Mouse (Mus musculus): ENCODE measurements around the gene Ncstn. TPM values are rescaled to one million over a fixed set of nuclear protein-coding genes. Genes with fewer than 3 reads are reported as not detected.
A peak's percentile ranks its signal among the peaks of the same experiment; 100 is the strongest.

Gene Ncstn
- total RNA-seq, 2 experiments from 2014 or later, result 72.0 to 79.4 TPM

GRCm38 (mm10) chr1:172028394-172029275 is 54.0 kb downstream of the Ncstn start, which contains the start of gene Vangl2:
Vangl2 (minus strand) TSS chr1:172028444.
- no peak for DNase-seq (ENCODE audit: low spot score in 2 of 2)

GRCm38 (mm10) chr1:172027809-172028102 is 54.8 kb downstream of the Ncstn start:
- DNase-seq (ENCODE audit: low spot score in 2 of 2), result no peak

GRCm38 (mm10) chr1:172027010-172027808 is 55.4 kb downstream of the Ncstn start:
- DNase-seq (ENCODE audit: low spot score in 2 of 2), result peak; percentile 90 to 95

- peak; percentile 40 to 54 for DNase-seq (ENCODE audit: low spot score in 2 of 2)
Measured at GRCm38 (mm10) chr1:172026201-172026901, 56.2 kb downstream of the Ncstn start.

- DNase-seq (ENCODE audit: low spot score in 2 of 2), result no peak
Measured at GRCm38 (mm10) chr1:172025201-172025904, 57.2 kb downstream of the Ncstn start.

GRCm38 (mm10) chr1:172024140-172024895 is 58.3 kb downstream of the Ncstn start:
- DNase-seq (ENCODE audit: low spot score in 2 of 2), result no peak

- DNase-seq (ENCODE audit: low spot score in 2 of 2), result no peak
Measured at GRCm38 (mm10) chr1:172019863-172020521, 62.6 kb downstream of the Ncstn start.

GRCm38 (mm10) chr1:172019339-172019738 is 63.3 kb downstream of the Ncstn start:
- DNase-seq (ENCODE audit: low spot score in 2 of 2), result no peak

- no peak for DNase-seq (ENCODE audit: low spot score in 2 of 2)
Measured at GRCm38 (mm10) chr1:172018336-172019311, 64.0 kb downstream of the Ncstn start.

GRCm38 (mm10) chr1:172017517-172018070 is 65.0 kb downstream of the Ncstn start:
- no peak for DNase-seq (ENCODE audit: low spot score in 2 of 2)

GRCm38 (mm10) chr1:172016660-172017516 is 65.7 kb downstream of the Ncstn start:
- no peak for DNase-seq (ENCODE audit: low spot score in 2 of 2)

GRCm38 (mm10) chr1:172016031-172016430 is 66.6 kb downstream of the Ncstn start:
- no peak for DNase-seq (ENCODE audit: low spot score in 2 of 2)

Other genes starting within 250 kb of the Ncstn start
- gene Cd84, start 243.1 kb downstream of the Ncstn start, total RNA-seq (2021), result 1 to 10 TPM; 1.8 to 2.0 TPM
- under 1 TPM; 0.16 to 0.18 TPM for gene Gm10521, start 187.1 kb downstream of the Ncstn start, total RNA-seq (2021)
- under 1 TPM in 1 of 2 experiments, not detected in 1; 0.27 TPM for gene Slamf6, start 165.3 kb downstream of the Ncstn start, total RNA-seq (2021)
- 10 to 100 TPM; 32.3 to 33.0 TPM for gene Vangl2, start 54.4 kb downstream of the Ncstn start, total RNA-seq (2021)
- gene Nhlh1, start 25.2 kb downstream of the Ncstn start, total RNA-seq (2021), result 1 to 10 TPM; 1.8 TPM
- 100 to 1,000 TPM; 165 TPM for gene Copa, start 266 bp downstream of the Ncstn start, total RNA-seq (2021)
- gene Pex19, start 44.0 kb upstream of the Ncstn start, total RNA-seq (2021), result 100 to 1,000 TPM; 105 to 106 TPM
- 10 to 100 TPM; 85.4 to 90.5 TPM for gene Dcaf8, start 65.3 kb upstream of the Ncstn start, total RNA-seq (2021)
- 100 to 1,000 TPM; 351 to 392 TPM for gene Pea15a, start 124.0 kb upstream of the Ncstn start, total RNA-seq (2021)
- 1 to 10 TPM; 1.2 to 1.6 TPM for gene Casq1, start 137.1 kb upstream of the Ncstn start, total RNA-seq (2021)
- gene Atp1a4, start 175.6 kb upstream of the Ncstn start, total RNA-seq (2021), result not detected
- 100 to 1,000 TPM; 178 to 204 TPM for gene Igsf8, start 178.8 kb upstream of the Ncstn start, total RNA-seq (2021)
- gene Atp1a2, start 215.3 kb upstream of the Ncstn start, total RNA-seq (2021), result 100 to 1,000 TPM; 472 TPM
- gene Kcnj9, start 246.5 kb upstream of the Ncstn start, total RNA-seq (2021), result 10 to 100 TPM; 38.4 to 46.7 TPM

Measured in layer of hippocampus, postnatal 10 days (tissue).